Mouse (Mus musculus): ENCODE results near the gene Ube2i.
"Not testable (repeated sequence)": the region's sequence is repeated elsewhere in the genome, so short reads cannot be mapped to it uniquely, and the experiment has no call there.

GRCm38 (mm10) chr17:25231621-25232020, 42.8 kb downstream of the Ube2i start:
- not testable (repeated sequence) for TF ChIP-seq CTCF, POLR2A (IDR thresholded peaks at IDR 0.05; ENCODE audit: extremely low read depth, insufficient read depth, low read length)
